Mouse (Mus musculus) ovary, postnatal 36 days (tissue): ENCODE measurements around the gene Tff3.
A peak's percentile ranks its signal among the peaks of the same experiment; 100 is the strongest.

Experiments used
- DNase-seq: peaks from one replicate; pipeline ENCODE4 v3.0.0; 2022; ENCODE audit warnings: low spot score, mixed read lengths

The Tff3 gene

GRCm38 (mm10) chr17:31121975-31122374 is 7.5 kb downstream of the Tff3 start:
- DNase-seq, result peak; percentile 20

GRCm38 (mm10) chr17:31119429-31119828 is 10.0 kb downstream of the Tff3 start:
- DNase-seq, result peak; percentile 67

DNA sequence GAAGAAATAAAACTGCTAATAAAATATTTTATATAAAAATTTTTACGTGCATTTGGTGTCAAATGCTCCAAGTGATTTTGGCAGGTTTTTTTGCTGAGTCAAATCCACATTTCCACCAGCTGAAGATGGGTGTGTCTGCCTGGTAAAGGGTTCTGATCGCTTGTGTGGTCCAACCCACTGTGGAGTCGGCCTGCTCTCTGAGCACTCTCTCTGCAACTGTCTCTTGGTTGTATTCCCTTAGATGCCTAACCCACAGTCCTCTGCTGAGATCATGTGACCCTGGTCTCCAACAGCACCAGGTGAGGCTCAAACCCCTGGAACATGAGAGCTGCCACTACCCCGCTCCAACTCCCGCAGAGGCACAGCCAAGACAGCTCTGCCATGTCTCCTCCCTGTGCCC is 11.5 kb downstream of the Tff3 start:
- DNase-seq, result no peak

DNA sequence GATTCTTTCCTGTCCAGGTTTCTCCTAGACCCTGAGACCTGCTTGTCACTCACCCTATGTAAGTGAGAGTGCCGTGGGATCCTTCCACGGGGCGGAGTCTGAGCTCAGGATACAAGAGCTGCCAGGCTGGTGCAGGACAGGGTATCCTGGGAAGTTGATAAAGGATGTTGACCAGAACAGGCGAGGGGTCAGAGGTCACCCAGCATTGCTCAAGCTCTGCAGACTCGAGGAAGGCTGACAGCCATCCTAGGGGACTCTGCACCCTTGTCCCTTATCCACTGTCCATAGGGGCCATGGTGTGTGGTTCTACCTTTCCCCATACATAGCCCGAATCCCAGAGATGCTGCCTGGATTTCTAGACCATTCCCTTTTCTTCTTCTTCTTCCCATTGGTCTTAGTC is 13.4 kb downstream of the Tff3 start:
- DNase-seq, result no peak

DNA sequence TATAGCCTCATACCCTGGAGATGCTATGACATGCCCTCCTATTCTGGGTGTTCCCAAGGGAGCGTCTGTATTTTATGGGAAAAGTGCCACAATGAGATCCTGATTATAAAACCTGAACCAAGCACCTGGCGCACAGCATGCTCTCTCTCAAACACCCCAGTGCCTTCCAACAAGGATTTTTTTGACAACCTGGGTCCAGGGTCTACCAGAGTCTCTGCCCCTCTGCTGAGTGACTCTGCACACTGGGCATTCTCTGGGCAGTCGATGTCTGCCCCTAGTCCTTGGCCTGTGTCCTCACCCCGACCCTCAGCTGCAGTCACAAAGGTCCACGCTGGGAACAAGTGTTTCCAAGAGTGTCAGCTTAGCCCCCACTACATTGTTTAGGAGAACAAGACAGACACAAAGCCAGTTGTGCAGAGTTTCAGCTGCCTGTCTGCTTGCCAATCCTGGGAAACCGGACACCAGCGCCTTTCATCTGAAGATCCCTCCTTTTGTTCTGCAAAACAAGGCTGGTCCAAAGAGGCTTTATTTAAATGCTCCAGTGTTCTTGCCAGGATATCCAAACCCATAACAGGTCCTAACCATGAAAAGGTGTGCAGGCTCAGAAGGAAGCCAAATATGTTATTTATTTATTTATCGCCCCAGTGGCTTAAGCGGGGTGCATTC is 16.1 kb downstream of the Tff3 start:
- DNase-seq, result no peak

DNA sequence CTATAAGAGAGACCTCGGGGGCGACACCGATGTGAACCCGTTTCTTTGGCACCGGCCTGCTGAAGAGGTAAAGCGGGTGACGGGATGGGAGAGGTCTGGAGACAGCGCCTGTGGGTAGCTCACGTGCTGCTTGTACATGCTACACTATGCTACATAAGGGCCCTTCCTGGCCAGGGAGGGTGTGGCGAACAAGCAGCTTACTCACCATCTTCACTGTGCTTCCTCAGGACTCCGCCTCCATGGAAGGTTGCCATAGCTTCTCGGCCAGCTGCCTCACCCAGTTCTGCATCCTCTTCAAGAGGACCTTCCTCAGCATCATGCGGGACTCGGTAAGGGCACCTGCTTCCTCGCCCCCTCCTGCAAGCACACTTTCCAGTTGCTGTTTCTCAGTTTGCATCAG is 21.1 kb downstream of the Tff3 start:
- DNase-seq, result no peak

DNA sequence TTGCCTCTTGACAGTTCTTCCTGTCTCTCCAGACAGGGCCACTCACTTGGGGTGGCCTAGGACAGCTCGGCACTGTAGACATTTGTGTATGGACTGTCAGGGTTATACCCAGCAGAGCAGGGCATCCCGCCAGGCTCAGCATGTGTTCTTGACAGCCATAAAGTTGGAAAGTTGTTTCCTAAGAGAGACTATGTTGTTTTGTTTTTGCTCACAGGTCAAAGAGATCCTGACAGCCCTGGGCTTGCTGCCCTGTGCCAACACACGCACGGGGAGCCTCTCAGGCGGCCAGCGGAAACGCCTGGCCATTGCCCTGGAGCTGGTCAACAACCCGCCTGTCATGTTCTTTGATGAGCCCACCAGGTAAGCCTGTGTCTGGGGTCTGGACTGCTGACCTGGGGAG is 25.6 kb downstream of the Tff3 start:
- DNase-seq, result no peak

DNA sequence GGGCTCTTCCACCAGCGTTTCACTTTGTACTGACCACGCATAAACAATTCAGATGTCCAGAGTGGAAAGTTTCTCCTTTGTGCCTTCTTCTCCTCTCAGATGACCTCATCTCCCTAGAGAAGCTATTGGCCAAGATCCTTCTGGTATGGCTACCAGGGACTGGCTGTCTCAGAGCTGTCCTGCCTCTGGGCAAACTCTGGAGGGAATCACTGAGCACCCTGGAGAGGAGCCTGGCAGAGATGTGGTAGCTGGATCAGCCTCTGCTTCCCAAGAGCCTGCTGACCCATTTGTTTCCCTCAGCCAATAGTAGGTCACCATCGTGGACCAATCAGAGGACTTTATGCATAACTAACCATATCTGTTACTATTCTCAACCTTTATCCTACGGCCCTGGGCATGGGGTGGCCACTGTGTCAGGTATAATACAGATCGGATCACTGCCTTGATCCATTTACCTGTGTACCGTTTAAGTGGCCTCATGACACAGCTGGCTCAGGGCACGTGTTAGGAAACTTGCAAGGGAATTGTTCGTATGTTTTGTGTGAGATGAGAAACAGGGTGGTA is 26.4 kb downstream of the Tff3 start:
- no peak for DNase-seq

- DNase-seq, result no peak
These were observed 30.7 kb downstream of the Tff3 start for GRCm38 (mm10) chr17:31098788-31099187.

DNA sequence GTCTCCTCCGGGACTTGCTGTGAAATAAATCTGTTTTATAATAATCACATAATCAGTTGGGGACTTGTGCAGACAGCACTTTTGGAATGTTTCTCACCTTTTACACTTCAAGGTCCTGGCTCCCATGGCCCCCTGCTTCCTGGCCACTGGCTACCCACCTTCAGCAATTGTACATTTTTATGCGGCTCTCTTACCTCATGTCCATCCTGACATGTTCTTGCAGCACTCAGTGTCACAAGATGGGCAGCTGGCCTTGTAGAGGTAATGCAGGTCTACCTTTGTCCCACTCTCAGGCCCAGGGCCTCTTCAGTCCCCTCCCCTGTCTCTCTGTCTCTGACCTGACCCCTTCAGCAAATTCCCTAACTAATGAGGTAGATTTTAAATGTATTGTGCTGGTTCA is 32.6 kb downstream of the Tff3 start:
- no peak for DNase-seq

DNA sequence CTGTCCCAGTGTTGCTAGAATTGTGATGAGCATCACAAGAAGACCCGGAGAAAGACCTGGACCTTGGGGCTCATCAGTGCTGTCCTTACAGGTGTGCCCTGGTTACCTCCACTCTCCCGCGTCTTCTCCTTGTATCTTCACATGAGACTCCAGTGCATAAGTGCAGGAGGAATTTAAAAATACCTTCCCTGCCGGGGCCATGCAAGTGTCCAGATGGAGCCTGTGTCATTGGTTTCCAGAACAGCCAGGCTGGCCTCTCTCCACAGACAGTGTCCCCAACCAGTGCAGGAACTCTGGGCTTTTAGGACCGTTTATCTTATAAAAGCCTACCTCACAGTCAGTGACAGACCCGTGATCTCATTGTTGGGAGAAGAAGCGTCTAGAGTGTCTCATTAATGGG is 33.9 kb downstream of the Tff3 start:
- DNase-seq, result no peak

GRCm38 (mm10) chr17:31094781-31095180 is 34.7 kb downstream of the Tff3 start:
- DNase-seq, result no peak

- DNase-seq, result no peak
These were observed 38.3 kb downstream of the Tff3 start for GRCm38 (mm10) chr17:31091023-31091735.

GRCm38 (mm10) chr17:31089848-31090247 is 39.6 kb downstream of the Tff3 start:
- no peak for DNase-seq

GRCm38 (mm10) chr17:31088711-31089110 is 40.7 kb downstream of the Tff3 start:
- DNase-seq, result no peak

DNA sequence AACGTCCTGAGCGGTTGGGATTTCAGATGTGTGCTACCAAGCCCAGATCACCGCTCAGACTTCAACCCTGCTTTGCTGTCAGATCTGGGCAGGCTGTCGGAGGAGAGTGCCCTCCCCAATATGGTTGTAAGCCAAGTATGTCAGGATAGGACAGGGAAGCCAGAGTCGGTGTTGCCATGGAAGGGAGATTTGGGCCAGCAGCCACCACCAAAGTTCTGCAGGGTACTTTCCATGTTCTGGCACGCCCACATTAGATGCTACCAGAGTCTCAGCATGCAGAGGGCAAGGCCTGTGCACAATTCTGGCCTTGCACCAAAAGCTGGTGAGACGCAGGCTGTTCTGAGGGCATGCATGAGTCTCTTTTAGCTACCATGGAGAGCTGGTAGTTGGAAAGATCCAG is 43.2 kb downstream of the Tff3 start:
- no peak for DNase-seq

- DNase-seq, result no peak
These were observed 43.9 kb downstream of the Tff3 start for GRCm38 (mm10) chr17:31085519-31085918.

DNA sequence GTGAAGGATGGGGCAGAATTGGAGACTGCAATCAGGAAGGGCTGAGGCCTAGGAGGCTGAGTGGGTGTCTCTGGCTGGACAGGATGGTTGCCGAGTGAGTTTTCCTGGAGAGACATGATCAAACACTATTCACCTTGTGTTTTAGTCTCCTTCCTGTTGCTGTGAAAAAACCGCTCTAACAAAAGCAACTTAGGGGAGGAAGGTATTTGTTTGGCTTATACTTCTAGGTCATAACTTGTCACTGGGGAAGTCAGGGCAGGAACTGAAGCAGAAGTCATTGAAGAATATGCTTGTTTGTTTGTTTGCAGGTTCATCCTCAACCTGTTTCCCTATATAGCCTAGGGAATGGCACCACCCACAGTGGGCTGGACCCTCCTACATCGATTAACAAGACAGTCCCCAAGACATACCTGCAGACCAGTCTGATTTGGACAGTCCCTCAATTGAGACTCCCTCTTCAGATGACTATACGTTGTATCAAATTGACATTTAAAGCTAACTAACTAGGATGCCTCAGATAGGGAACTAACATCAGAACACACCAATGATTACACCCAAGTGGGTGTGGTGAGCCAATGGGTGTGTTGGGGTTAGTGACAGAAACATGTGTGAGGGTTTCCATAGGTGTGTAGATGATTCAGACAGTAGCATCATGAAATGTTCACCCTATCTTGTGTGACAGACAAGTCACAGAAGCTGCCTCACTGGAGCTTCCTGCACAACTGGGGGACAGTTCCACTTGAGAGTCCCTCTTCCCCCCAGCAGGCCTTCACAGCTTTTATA is 47.0 kb downstream of the Tff3 start:
- no peak for DNase-seq

DNA sequence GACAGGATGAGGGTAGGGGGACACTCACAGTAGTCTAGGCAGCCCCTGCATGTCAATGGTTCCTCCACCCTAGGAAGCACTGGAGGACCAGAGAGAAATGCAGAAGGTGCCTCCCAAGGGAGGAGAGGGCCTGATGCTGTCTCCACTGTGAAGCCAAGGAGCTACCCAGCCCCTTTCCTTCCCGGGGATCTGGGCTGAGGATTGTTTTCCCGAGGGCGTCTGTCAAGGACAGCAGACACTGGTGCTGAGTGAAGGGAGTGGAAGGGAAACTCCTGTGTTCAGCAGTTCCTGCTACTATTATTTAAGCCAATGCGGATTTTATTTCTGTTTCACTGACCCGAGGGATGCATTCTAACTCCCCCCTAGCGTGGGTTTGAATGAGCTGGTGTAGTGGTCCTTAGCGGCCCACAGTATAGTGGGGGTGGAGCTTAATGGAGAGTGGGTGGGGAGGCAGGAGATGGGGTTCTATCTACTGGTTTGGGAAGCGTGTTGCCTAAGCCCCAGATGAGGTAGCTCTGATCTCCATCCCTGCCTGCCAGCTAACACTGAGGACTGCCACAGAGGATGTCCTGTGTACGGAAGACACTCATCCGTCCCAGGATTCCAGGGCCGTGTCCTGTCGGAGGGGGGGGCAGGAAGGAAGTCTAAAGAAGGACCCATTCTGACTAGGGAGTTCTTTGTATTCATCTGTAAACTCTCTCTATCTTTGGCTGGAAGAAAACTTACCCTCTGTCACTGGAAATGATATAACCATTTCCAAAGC is 50.2 kb downstream of the Tff3 start:
- DNase-seq, result no peak

DNA sequence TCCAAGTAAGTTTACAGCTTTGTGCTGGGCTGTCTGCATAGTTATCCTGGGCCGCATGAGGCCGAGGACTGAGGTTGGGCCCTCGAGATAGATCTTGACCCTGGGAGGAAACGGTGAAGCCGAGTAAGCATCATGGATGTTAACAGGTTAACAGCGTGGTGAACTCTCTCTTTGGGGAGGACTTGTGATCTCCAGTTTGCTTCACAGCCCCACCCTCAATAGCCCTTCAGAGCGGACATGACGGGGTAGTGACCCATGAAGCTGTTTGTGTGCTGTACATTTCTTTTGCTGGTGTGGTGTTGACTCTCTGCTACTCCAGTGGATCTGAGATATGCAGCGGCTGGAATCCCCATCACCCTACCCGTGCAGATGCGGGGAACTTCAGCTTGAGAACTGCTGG is 50.9 kb downstream of the Tff3 start:
- DNase-seq, result no peak

GRCm38 (mm10) chr17:31077561-31077960 is 51.9 kb downstream of the Tff3 start:
- no peak for DNase-seq

DNA sequence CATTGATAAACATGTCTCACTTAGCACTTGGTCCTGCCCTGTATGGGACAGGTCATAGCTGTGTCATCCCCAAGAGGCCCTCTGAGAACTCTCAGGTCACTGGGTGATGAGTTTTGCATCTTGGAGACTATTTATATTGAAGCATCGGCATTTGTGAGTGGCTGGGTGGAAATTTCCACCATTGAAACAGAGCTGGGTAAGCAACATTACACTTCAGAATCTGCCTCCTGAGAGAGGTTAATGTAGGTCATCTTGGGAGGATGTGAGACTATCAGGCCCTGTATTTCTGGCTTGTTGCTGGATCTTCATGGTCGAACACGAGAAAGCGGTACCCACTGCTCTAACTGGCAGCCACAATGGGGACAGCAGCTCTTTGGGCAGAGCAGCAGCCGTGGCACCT is 54.0 kb downstream of the Tff3 start:
- no peak for DNase-seq
